Mouse (Mus musculus): Measurements from ENCODE around the gene Tmem44.

The Tmem44 gene

DNA sequence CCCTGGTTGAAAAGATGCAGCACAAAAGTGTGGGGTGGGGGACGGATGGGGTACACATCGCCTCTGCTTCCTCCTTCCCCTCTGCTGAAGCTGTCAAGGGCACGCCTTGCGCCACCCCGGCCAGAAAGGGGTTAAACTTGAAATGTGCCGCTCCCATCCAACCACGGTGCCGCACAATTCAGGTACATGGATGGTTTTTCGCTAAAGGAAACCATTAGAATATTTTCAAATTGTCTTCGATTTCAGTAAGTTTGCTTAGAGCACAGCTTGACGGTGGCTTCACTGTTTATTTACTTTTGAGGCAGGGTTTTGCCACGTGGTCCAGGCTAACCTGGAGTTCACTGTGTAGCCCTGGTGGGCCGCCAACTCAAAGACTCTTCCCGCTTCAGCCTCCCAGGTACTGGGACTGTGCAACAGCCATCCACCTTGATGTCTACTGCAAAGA is at the start of gene Tmem44:
Gene Tmem44 (minus strand): TSS at position 95 of the 445 bp plus-strand sequence.
- DNase-seq, result no peak

DNA sequence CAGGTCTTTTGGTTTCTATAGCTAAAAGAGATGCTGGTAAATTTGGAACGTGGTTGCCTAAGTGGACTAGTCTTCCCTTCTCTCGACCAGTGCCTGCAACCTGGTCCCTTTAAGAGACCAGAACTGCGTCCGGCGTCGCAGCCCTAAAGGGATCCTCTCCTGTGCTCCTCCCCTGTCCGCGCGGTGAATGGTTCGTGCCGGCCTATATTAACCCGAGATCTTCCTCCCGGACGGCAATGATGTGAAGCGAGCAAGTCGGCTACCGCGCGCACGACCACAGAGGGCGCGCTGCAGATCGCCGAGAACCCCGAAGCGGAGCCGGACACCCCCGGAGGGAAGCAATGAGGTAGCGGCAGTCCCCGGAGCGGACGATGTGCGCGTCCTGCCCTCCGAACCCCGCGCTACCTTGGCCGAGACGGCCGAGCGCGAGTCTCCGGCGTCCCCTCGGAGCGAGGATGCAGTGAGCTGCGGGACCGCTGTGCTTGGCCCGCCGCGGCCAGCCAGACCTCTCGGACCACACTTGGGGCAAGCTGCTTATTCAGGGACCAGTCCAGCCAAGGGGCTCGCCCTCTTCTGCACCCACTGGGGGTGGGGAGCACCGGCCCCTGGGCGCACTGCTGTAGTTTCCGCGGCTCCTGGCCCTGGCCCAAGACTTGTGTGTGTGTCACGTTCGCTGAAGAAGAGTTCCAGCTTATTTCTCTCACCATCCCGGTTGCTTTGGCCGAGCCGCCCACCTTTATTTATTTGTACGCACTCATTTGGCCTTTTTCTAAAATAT is 49.0 kb upstream of the Tmem44 start, which contains the start of gene Fam43a:
Gene Fam43a (plus strand): TSS at position 233 of the 778 bp plus-strand sequence.
- DNase-seq, result peak; percentile 94

DNA sequence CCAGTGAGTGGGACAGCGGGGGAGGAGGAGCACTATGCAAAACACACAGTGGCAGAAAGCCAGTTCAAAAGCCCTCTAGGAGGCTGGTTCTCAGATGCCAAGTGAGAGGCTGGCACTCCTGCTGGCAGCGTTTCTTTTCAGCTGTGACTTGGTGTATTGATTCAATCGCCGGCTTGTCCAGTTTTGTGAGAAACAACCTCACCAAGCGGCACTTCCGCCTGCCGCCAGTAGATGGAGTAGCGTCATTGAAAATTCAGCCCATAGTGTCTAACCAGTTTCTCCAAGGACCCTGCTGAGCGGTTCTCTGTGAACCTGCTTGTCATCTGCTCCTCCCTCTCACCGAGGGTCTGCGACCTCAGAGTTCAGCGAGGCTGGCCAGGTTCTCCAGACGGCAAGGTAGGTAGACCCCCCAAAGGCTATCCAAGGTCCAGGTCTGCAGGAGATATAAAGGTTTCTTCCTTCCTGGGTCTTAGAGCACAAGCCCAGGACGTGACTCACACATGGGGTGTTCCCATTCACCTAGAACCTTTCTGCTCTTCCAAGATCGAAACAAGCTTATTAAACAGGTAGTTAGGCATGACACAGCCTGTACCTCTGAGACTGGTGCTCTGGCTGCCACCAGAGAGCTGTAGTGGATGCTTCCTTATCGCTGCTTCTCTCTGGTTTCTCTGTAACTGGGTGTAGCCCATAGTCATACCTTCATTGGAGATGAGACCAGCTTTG is 46.5 kb upstream of the Tmem44 start:
- peak; percentile 93 for DNase-seq

DNA sequence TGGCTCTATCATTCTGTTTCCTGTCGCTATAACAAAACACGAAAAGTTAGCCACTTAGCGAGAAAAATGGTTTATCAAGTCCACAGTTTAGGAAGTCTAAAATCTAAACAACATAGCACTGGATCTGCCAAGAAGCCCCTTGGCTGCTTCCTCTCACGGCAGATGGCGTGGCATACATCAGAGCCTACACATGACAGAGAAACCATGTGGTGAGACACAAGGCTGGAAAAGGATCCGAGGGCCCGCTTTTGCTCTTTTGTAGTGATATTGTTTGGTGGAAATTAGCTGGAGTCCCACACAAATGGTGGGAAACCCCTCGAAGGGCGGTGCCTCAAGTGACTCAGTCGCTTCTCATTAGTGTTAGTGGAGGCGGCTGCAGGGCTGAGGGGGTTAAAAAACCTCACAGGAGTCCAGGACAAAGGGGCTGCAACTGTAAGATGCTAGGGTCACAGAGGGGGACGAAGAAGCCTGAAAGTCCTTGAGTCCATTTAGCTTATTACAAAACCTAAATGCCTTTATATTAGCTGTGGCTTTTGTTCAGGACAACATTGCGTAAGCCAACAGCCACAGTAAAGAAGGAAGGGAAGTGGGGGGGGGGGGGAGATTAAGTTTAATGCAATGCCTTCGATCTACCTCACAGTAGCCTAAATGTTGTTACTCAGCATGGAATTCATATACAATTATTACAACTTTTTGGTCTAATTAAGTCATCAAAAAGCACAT is 45.4 kb upstream of the Tmem44 start:
- no peak for DNase-seq

DNA sequence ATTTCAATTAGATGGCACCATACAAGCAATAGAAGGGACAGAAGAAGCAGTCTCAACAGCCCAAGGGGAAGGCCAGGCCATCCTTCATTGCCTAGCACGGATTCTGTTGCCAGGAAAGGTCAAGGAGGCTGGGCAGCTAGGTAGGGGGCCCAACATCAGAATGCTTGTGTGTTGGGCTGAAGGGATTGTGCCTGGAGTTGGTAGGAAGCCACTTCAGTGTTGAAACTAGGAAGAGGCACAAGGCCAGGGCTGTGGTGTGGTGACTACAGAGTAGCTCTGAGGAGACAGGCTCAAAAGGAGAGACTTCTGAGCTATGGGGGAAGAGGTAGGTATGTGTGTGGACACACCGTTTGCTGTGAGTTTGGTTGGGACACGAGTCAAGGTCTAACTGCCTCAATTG is 44.7 kb upstream of the Tmem44 start:
- no peak for DNase-seq

DNA sequence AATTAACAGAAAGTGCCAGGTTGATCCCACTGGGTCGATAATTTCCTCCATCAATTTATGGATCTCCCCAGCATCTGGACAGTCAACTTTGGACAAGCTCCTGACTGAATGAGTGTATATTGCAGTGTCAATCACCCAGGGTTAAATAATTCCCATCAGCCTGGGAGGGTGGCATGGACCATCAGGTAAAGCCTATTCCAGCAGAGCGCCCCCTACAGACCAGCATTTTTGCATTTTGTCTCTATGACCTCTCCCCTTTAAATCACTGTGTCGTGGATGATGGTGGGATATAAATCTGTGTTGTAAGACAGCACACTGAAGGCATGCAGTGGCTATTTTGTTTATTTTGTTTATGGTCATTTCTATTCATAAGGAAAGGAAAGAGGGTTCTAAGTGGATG is 41.3 kb upstream of the Tmem44 start:
- no peak for DNase-seq

DNA sequence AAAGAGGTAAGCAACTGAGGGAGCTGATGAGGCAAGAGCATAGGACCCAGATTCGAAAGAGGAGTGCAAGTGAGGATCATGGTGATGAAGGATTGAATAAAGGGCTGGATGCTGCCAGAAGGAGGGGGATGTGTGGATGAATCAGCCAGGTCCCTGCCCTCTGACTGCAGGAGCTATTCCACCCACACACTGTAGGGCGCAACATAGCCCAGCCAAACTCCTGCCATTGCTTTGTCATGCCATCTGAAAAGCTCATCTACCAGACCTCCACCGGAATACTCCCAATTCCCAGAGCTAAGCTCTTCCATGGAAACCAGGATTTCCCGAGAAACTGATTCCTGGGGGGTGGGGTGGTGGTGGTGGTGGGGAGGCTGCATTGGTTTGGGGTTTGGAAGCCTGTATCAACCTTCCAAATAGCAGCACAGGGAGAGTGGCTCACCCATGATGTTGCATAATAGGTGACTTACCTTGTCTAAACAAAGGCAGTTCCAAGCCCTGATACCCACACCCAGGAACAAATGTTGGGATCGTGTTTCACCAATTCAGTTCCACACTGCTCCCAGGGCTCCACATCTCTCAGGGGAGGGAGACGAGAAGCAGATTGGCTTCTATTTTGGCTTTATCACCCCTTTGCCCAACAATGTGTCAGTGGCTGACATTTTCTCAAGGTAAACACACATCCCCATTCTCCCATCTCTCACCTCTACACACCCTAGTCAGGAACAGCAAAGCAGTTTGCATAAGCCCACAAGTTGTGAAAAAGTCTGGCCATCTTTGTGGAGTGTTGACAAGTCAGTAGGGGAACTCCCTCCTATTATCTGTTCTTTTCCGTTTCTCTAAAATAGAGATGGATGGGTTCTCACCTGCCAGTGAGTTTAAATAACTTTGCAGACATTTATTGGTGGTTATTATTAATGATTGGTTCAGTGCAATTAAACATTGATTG is 39.9 kb upstream of the Tmem44 start:
- no peak for DNase-seq

DNA sequence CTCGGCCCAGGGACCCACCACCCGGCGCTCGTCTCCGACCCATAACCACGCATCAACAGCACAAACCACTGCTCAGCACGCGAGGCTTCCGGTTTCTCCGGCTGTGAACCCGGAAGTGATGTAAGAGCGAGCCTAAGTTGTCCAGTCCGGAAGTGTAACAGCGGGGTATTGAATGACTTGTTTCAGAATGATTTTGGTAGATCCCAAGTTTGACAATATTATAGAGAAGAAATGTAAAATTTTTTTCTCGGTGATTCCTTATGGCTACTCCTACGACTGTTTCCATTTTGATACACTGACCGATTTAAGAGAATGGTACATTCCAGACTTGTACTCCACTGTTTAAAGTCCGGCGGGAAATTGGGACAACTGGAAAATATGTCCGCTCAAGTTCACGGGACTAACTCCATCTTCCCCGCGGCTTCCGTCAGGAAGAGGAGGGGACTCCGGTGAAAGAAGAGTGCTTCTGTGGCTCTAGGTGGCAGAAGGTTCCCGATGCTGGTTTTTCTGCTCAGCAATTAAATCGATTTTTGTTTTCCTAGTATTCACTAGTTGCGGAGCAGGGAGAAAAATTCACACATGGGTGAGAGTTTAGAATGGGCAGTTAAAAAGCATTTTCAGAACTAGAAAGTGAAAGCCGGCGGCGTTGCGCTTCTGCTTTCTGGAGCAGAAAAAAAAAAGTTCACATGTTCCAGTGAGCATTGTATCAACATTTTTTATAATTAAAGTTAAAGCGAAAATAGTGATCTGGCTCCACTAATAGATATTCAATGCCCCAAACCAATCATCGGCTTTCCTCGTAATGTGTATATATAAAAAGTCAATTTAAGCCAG is 37.1 kb upstream of the Tmem44 start, which contains the start of gene Lsg1:
Gene Lsg1 (minus strand): TSS at position 99 of the 834 bp plus-strand sequence.
- DNase-seq, result peak; percentile 91

DNA sequence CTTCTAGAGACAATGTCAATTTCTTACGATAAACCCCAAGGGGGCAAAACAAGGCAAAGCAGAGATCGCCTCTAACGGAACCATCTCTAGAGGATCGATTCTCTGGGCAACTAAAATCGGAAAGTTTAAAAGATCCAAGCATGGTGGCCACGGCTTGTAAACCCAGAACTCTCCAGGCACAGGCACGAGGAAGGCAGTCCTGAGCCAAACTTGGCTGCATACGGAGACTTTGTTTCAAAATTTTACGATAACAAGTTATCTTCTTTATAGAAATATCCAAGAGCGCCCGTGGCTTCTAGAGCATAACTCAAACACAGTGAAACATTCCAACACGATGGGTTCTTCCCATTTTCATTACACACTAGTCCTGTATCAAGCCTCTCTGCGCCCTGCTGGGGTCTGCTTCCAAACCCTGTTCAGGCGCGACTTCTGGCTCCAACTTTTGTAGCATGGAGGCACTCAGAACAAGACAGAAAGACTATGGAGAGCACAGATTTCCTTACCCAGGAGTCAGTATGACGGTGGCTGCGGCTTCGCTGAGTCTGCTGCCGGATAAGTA is 36.4 kb upstream of the Tmem44 start:
- DNase-seq, result no peak

DNA sequence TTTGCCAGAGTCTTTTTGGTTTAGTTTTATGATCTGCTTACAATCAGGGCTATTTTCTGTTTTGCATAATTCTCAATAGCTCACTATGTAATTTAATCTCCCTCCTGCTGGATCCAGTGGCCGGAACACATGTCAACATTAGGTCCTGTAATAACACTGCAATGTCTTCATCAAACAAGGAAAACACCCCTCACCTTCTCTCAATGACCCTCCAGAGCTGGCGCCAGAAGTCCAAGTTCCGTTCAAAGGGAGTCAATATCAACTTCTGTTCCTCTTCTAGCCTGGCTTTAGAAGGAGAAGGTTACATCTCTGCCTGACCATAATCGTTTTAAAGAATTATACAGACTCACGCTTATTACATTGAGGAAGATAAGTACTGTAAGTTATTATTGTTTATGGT is 30.1 kb upstream of the Tmem44 start:
- no peak for DNase-seq

DNA sequence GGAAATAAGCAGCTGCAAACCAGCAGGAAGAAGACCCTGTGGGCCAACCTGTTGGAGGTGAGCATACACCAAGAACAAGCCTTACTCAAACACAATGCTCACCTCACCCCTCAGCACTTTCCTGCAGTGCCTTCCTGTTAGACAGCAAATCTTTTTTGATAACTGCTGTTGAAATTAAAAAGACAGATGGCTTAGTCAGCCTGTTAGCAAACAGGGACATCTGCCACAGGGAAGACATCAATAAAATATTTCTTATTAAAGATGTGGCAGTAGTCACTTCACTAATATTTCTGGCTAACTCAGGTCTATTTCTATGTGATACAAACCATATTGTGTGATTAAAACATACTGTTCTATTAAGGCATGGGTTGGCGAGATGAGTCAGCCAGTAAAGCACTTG is 25.8 kb upstream of the Tmem44 start:
- DNase-seq, result no peak

DNA sequence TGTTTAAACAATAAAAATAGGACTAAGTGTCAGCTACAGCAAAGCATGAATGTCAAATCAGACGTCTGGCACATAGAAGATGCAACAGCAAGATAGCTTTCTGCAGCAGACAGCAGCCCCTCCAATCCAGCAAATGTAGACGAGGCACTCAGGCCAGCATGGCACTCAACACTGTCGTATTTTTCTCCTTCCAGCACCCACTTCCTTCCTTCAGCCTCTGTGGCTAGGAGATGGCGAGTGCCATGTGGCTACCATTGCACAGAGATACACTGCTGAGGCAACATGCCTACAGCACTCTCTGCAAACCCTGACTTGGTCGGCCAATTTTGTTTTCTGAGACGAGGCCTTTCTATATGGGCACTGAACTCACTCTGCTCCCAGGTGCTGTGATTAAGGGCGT is 25.2 kb upstream of the Tmem44 start:
- no peak for DNase-seq

DNA sequence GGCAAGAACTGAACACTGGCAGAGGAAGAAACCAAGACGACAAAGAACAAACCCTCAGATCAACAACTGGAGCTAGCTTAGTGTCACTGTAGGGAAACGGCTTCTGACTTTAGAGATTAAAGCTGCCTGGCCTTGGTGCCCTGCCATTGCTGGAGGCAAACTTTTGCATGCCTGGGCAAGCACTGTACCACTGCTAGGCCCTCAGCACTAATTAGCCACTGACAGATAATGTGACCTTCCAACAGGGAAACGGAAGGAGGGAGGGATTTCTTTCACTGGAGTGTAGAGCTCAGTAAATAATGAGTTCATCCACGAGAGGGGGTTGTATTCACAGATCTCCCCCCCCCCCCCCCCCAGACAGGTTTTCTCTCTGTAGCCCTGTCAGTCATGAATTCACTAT is 21.6 kb upstream of the Tmem44 start:
- no peak for DNase-seq

DNA sequence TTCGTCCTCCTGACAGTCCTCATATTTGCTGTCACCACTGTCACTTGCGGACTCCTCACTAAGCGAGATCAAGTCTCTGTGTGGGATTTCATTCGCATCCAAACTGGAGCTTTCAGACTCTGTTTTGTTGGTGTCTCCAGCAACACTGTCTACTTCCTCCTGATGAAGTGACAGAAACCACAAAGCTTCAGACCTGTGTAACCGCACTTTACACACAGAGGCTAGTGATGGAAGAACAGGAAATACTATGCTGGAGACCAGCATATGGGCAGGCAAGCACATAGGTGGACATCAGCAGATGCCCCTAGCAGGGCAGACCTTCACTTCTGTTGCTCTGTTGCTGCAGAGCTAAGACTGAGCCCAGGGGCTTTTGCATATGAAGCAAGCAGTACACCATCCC is 20.7 kb upstream of the Tmem44 start:
- DNase-seq, result no peak

DNA sequence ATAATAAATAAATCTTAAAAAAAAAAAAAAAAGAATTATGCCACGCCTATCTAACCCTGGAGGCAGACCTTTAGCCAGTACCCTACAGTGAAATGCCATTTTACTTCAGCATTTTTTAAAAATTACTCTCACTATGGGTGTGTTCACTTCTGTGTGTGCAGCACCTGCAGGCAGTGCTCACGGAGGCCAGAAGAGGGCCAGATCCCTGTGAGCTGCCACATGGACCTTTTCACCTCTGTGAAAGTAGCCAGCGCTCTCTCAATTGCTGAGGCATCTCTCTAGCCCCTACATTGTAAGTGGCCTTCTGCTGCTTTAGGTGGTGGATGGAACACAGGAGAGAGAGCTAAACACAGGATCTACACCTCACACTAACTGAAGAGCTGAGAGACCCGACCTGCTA is 19.5 kb upstream of the Tmem44 start:
- no peak for DNase-seq

DNA sequence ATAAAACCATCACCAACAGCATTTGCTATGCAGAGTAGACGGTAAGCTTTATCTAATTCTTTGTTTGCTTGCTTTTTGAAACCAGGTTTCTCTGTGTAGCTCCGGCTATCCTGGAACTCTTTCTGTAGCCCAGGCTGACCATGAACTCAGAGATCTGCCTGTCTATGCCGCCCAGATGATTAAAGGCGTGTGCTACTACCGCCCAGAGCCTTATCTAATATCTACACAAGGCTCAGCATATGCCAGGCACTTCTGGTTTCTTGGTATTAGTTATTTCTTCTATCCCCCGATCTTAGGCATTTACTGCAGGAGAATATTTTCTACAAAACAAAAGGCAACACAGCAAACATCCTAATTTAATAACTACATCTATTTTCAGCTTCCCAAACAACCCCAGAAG is 15.0 kb upstream of the Tmem44 start:
- no peak for DNase-seq

DNA sequence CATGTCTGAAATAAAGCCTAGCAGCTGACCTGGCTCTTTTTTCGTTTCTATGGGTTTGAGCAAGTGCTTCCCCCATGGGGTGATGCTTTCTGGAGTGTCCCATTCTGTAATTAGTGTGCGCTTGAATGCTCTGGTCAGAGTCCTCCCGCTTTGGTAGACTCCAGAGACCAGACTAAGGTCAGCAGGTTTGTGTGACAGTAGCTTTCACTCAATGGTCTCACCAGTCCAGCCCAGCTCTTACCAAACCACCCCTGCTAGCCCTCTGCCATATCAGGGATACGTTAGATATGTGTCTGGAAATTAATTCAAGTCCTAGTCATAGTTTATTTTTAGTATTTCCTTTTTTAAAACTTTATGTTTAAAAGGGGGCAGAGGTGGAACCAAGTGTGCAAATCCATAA is 10.0 kb upstream of the Tmem44 start:
- no peak for DNase-seq

DNA sequence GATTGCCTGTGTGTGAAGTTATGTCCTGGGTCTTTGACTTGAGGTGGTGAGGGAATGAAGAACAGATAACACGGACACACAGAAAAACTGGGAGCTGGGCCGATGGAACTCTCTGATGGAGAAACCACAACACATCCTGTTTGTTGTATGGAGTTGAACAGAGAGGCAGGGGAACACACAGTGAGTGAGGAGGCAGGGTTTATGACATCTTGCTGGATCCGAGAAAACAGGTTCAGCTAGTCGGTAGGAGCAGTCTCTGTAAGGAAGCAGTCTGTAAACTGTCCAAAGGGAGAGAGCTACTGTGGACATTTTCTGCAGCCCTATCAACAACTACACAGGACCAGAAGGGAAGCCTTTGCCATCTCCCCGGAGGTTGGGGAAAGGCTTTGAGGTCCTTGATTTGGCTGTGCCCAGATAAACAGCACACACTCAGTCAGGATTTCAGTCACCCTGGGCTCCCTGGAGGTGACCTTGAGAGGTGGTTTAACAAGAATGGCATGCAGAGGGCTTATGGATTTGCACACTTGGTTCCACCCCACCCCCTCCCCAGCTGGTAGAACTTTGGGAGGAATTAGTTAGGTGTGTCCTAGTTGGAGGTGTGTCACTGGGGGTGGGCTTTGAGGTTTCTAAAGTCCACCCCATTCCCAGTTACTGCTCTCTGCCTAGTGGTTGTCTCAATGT is 8.8 kb upstream of the Tmem44 start:
- DNase-seq, result no peak

DNA sequence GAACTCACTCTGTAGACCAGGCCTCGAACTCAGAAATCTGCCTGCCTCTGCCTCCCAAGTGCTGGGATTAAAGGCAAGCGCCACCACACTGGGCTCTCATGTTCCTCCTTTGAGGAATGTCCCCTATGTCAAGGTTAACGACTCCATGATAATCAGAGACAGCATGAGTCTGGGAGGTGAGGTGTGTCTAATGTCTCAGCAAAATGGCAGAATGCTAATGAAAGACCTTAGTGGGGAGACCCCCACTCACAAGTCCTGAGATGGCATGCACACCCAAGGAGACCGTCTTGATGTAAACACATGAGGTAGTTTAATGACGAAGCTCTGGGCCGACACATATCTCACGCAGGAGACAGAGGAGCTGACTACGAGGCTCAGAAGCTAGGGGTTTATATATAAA is 3.5 kb upstream of the Tmem44 start:
- DNase-seq, result no peak

DNA sequence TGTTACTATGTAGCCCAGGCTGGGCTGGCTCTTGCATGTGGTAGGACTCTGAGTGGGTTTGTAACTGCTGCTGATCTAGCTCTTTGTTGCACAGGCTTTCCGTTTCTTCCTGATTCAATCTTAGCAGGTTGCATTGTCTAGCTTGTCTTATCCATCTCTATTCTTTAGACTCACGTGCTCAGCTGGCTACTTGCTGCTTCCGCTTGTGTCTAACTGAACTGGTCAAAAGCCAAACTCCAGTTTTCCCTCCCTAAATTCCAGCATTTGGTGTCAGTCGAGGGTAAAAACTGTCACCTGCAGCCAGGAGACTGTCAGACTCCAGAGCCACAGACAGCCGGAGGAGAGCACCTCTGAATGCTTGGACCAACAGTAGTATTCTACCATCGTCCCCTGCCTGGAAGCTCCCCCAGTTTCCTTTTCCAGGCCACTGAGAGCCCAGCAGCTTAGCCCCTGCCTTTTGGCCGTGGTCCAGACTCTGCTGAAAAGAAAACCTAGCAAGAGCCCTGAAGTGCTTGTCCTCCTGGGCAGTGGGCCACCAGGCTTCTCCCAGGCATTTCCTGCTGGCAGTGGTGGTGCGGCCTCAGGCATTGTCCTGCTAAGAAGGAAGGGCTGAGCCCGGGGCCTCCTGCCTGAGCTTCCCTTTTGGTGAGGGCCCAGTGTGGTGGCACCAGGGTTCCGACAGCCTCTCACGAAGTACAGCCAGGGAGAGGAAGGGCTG is 2.1 kb upstream of the Tmem44 start:
- DNase-seq, result peak; percentile 22
